Mouse (Mus musculus): ENCODE measurements around the gene Fhl2.

Fhl2 gene

GRCm38 (mm10) chr1:43196661-43197241 lies at the start of gene Fhl2:
Gene Fhl2, minus strand, starts transcription at chr1:43196984.
- no peak for DNase-seq (ENCODE audit: low spot score)

GRCm38 (mm10) chr1:43245014-43245413 lies 48.2 kb upstream of the Fhl2 start:
- no peak for DNase-seq (ENCODE audit: low spot score)

DNA sequence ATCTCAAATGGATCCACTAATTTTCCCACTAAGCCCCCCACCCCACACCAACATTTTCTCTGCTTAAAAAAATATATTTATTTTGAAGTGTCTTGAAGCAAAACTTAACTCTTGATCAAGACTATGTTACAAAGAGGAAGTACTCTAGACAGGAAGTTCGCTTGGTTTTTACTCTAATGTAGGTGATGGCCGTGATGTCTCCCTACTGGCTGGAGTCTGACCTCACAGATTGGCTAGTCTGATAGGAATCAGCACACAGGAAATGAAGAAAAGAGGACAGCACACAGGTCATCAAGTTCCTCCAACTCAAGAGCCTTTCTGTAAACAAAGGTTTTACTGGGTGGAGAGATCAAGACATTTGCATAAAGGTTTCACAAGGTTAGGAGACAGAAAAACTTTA lies 44.4 kb upstream of the Fhl2 start:
- no peak for DNase-seq (ENCODE audit: low spot score)

DNA sequence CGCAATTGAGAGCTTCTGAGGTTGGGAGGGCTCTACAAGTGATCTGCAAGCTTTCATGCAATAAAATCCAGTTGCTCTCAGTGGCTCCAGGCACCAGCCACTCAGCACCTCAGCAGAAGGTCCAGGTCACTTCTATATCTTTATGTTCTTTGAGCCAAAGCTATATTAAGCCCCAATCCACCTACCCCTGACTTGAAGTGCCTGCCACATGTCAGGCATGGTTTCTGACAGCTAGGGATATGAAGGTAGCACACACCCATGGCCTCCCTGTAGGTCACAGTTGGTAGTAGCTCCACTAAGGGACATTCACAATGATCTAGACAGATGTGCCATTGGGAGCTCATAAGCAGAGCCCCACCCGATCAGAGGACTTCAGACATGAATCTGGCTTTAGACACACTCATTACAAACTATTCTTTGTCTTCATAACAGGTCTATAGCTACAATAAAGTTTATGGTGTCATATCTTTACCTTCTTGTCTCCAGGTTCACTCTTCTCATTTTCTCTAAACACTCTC lies 43.1 kb upstream of the Fhl2 start:
- DNase-seq (ENCODE audit: low spot score), result no peak

GRCm38 (mm10) chr1:43238471-43238870 lies 41.7 kb upstream of the Fhl2 start:
- no peak for DNase-seq (ENCODE audit: low spot score)

DNA sequence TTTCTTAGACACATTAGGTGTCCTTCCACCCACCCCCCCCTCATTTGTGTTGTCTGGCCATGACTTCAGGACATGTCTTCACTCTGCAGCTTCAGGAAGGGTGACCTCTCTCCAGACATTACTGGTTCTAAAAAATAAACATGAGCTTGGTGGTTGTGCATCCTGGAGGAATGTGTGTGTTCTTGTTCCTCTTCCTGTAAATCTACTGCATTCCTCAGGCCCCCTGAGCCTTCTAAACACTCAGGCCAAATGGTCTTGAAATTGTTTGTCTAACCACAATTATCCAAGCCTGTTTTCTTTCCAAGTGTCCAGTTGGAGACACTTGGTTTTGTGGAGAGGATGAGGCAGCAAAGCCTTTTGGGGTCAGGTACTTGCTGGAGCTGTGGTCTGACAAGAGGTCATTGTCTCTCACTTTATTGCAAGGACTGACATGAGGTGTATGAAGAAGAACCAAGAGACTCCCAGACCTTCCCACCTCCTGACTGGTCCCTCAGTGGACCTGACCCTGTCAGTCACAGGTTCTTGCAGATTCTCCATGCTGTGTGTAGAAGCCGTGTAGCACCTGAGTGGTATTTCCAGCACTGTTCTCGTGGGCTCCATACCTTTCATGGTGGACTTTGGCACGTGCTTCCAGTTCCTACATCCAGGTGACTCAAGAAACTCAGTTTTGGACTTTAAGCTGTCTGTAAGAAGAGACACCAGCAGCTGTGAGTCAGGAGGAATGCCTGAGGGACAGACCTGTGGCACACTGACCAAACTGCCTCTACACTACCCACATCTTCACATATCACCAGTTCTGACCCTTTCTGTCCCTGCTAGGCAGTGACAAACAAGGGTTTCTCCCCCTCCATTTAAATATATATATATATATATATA lies 40.8 kb upstream of the Fhl2 start:
- DNase-seq (ENCODE audit: low spot score), result no peak

- no peak for DNase-seq (ENCODE audit: low spot score)
Observed at GRCm38 (mm10) chr1:43225531-43226151, 28.9 kb upstream of the Fhl2 start.

DNA sequence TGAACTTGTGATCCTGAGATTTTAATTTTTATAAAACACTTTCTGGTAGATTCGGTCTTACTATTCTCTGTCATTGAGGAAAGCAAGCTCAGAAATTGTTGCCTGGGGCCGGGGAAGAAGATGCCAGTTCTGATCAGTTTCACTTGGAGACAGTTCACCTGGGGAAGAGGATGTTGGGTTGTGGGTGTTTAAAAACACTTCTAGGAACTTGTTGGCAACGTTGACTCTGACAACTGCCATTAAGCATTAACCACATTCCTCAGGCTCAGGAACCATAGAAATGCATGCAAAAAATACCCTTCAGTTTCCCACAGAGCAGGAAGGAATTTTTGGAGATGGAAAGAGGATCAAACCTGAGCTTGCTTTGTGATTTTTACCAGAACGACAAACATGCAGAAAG lies 28.2 kb upstream of the Fhl2 start:
- DNase-seq (ENCODE audit: low spot score), result no peak

- DNase-seq (ENCODE audit: low spot score), result no peak
Observed at GRCm38 (mm10) chr1:43224171-43224570, 27.4 kb upstream of the Fhl2 start.

- no peak for DNase-seq (ENCODE audit: low spot score)
Observed at GRCm38 (mm10) chr1:43223097-43223496, 26.3 kb upstream of the Fhl2 start.

DNA sequence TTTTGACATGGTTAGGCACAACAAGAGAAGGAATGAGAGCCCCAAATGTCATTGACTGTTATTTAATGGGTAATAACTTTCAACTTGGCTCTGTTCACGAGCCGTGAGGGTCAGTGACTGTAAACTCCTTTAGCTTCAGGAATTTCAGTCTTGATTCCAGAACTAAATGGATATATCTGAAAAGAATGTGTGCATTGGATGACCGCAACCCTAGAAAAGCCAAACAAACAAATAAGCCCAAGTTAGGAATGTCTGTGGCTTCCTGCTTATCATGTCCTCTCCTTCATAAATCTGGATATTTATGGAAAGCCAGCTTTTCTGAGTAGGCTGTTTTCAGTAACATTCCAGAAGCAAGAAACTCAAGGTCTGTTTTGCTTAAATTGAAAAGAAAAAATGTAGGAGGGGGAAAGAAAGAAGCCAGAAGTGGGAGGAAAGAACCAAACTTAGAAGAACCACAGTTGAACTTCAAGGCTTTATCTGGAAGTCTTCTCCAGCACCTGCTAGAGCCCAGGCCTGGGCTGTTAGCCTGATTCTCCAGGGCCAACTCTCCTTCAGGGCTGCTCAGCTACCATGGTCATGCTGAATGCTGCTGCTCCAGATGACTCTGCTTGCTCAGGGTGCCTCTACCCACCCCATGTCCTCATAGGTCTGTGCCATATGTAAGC lies 21.4 kb upstream of the Fhl2 start:
- DNase-seq (ENCODE audit: low spot score), result no peak

DNA sequence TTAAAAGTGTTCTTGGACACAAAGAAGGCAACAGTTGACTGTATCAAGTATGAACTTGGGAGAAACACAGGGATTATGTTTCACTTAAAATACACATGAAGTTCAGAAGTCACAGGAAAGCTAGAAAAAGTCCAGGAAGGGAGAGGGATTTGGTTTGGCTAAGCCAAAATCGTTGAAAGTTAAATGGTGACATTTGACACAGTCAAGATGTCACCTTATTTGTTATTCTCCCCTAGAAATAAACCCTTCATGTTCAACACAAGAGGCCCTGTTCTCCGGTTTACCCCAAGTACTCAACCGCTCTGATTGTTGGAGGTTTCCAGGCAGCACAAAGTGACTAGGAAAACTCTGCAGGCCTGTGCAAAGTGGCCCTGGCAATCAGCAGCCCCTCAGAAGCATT lies 18.8 kb upstream of the Fhl2 start:
- no peak for DNase-seq (ENCODE audit: low spot score)

- no peak for DNase-seq (ENCODE audit: low spot score)
Observed at GRCm38 (mm10) chr1:43211274-43211673, 14.5 kb upstream of the Fhl2 start.

- DNase-seq (ENCODE audit: low spot score), result no peak
Observed at GRCm38 (mm10) chr1:43210285-43210684, 13.5 kb upstream of the Fhl2 start.

- DNase-seq (ENCODE audit: low spot score), result no peak
Observed at GRCm38 (mm10) chr1:43207147-43207546, 10.4 kb upstream of the Fhl2 start.

- no peak for DNase-seq (ENCODE audit: low spot score)
Observed at GRCm38 (mm10) chr1:43203282-43203681, 6.5 kb upstream of the Fhl2 start.

- no peak for DNase-seq (ENCODE audit: low spot score)
Observed at GRCm38 (mm10) chr1:43202226-43202625, 5.4 kb upstream of the Fhl2 start.

DNA sequence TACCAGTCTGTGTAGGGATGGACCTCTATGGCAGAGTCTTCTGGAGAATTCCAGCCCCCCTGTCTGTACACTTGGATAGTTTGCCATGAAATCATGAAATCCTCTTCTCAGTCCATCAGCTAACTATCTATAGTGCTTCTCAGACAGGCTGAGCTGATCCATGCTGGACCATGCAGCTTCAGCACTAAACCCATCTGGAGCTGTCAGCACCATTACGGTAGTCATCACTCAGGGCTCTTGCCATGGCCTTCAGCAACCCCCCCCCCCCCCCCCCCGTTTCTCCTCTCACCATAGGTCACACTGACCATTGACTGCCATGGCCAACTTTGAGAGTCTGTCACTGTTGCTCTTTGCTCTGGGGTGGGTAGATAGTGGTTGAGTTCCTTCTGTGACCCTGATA lies 5.0 kb upstream of the Fhl2 start:
- no peak for DNase-seq (ENCODE audit: low spot score)

DNA sequence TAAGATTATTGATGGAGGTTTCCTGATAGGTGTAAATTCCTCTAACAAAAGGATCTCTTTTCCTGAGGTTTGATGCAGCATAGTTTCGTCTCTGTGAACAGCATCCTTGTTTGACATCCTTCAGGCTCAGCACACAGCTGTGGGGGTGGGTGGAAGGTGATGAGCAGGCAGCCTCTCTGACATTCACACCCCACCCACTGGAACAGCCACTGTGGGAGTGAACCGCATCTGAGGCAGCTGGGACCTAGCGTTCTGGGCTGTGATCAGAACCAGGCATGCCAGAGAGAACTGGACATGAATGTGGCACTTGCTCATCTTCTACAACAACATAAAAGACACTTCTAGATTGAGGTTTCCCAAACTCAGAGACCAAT lies 3.1 kb upstream of the Fhl2 start:
- DNase-seq (ENCODE audit: low spot score), result no peak

GRCm38 (mm10) chr1:43199210-43199866 lies 2.6 kb upstream of the Fhl2 start:
- DNase-seq (ENCODE audit: low spot score), result no peak

DNA sequence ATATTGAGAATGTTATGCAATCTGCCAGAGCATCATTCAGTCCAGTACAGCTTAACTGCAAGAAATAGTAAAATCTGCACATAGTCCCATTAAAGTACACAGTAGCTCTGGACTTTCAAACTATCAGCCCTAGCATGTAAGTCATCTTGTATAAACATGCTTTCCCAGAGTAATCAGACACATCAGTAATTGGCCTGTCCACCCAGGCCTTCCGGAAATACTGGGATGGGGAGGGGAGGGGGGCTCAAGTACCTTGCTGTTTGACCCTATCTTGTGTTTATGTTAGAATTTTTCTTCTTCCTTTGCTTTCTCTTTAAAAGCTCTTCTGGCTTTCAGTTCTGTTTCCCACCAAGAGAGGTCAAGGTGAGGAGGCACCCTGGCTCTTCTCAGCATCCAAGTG lies 725 bp downstream of the Fhl2 start:
- DNase-seq (ENCODE audit: low spot score), result no peak

DNA sequence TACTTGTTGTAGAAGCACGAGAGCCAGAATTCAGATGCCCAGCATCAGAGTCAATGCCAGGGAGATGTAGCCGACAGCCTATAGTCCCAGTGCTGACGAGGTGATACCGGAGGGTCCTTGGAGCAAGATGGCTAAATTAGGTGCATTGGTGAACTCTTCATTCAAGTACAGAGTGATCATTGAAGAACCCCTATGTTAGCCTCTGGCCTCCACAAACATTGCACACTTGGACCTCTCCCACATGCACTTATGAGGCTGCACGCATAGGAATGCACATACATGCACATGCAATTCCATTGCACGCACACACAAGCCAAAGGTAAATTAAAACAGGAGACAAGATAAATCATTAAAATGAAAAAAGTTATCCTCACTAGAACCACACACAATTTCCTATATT lies 3.4 kb downstream of the Fhl2 start:
- no peak for DNase-seq (ENCODE audit: low spot score)
